Mouse (Mus musculus) CH12.LX (cell line): Measurements from ENCODE around the gene Lpar1. TPM values are rescaled to one million over a fixed set of nuclear protein-coding genes. Genes with fewer than 3 reads are reported as not detected.

Experiments
- DNase-seq: peaks from one replicate; pipeline ENCODE4 v3.0.0-alpha.2; 2013; ENCODE audit errors: extremely low read depth
- H3K27ac ChIP-seq: 2 replicates; pipeline ENCODE4 v1.5.1; 2012; ENCODE audit warnings: low read depth, mild to moderate bottlenecking, control low read depth, moderate library complexity; ENCODE audit not compliant: insufficient read depth
- H3K27me3 ChIP-seq: replicated peaks from 2 replicates; pipeline ENCODE3; 2012; ENCODE audit warnings: inconsistent platforms
- H3K36me3 ChIP-seq, 2 experiments: replicated peaks in 1 of 2; 2 replicates each; pipeline versions ENCODE3 to v1.6.1; 2012; ENCODE audit warnings: inconsistent platforms in 1 of 2, low read length in 1 of 2, mild to moderate bottlenecking in 1 of 2, mixed read lengths in 1 of 2, moderate library complexity in 1 of 2; ENCODE audit not compliant: control insufficient read depth in 1 of 2, insufficient read depth in 1 of 2
- H3K4me1 ChIP-seq, 2 experiments: 2 replicates each; pipeline ENCODE4 v1.6.1; 2012; ENCODE audit warnings: inconsistent platforms in 1 of 2, moderate library complexity in 1 of 2; ENCODE audit not compliant: insufficient read depth in 2 of 2, control insufficient read depth in 1 of 2
- H3K4me2 ChIP-seq: 2 replicates; pipeline ENCODE4 v1.6.1; 2012; ENCODE audit warnings: low read depth, mild to moderate bottlenecking, control low read depth; ENCODE audit not compliant: poor library complexity, insufficient read depth, severe bottlenecking
- H3K4me3 ChIP-seq, 3 experiments: fragments of 150-350 bp in 1 of 3; sonication (generic) in 1 of 3; replicated peaks in 1 of 3; 2 replicates each; pipeline versions ENCODE3 to v1.5.1; 2011 to 2012; ENCODE audit warnings: low read depth in 2 of 3, low read length in 2 of 3, mild to moderate bottlenecking in 2 of 3, moderate library complexity in 2 of 3, control low read depth in 1 of 3, improper control_type of control experiment in 1 of 3, inconsistent platforms in 1 of 3, mixed read lengths in 1 of 3; ENCODE audit not compliant: poor library complexity in 1 of 3
- H3K79me2 ChIP-seq: replicated peaks from 2 replicates; pipeline ENCODE4 v1.6.1; 2012; ENCODE audit warnings: mild to moderate bottlenecking, moderate library complexity; ENCODE audit not compliant: control insufficient read depth, poor library complexity, insufficient read depth, severe bottlenecking; ENCODE audit errors: extremely low read depth
- H3K9ac ChIP-seq: 2 replicates; pipeline ENCODE4 v1.6.1; 2012; ENCODE audit warnings: low read depth, mild to moderate bottlenecking, control low read depth, moderate library complexity; ENCODE audit not compliant: insufficient read depth
- H3K9me3 ChIP-seq: replicated peaks from 2 replicates; pipeline ENCODE3; 2012; ENCODE audit warnings: low read length, inconsistent platforms, mixed read lengths
- BHLHE40 ChIP-seq: IDR thresholded peaks from 2 replicates; pipeline ENCODE4 v1.6.1; 2011; ENCODE audit warnings: mild to moderate bottlenecking, low read depth, low read length, improper control_type of control experiment
- CHD1 ChIP-seq: IDR thresholded peaks from 2 replicates; pipeline ENCODE4 v1.6.1; 2012; ENCODE audit warnings: low read depth, low read length, improper control_type of control experiment, inconsistent platforms
- E2F4 ChIP-seq: IDR thresholded peaks from 2 replicates; pipeline ENCODE4 v1.6.1; 2011; ENCODE audit warnings: low read depth, low read length, improper control_type of control experiment; ENCODE audit not compliant: insufficient replicate concordance
- GABPA ChIP-seq: IDR thresholded peaks from 2 replicates; pipeline ENCODE4 v1.6.1; 2012; ENCODE audit warnings: low read depth, low read length, improper control_type of control experiment, inconsistent platforms; ENCODE audit not compliant: insufficient replicate concordance
- HCFC1 ChIP-seq: IDR thresholded peaks from 2 replicates; pipeline ENCODE4 v1.6.1; 2012; ENCODE audit warnings: low read depth, mild to moderate bottlenecking, inconsistent platforms, low read length, improper control_type of control experiment
- IRF4 ChIP-seq: IDR thresholded peaks from 2 replicates; pipeline ENCODE4 v1.6.1; 2014; ENCODE audit warnings: low read depth, mild to moderate bottlenecking, inconsistent platforms, low read length, improper control_type of control experiment
- KAT2A ChIP-seq: IDR thresholded peaks from 2 replicates; pipeline ENCODE4 v1.6.1; 2012; ENCODE audit warnings: low read length, improper control_type of control experiment, inconsistent platforms; ENCODE audit not compliant: insufficient replicate concordance
- MAZ ChIP-seq: IDR thresholded peaks from 2 replicates; pipeline ENCODE4 v1.6.1; 2012; ENCODE audit warnings: low read depth, mild to moderate bottlenecking, inconsistent platforms, low read length, improper control_type of control experiment, moderate library complexity
- MEF2A ChIP-seq: IDR thresholded peaks from 2 replicates; pipeline ENCODE4 v1.6.1; 2014; ENCODE audit warnings: low read depth, mild to moderate bottlenecking, inconsistent platforms, low read length, improper control_type of control experiment, borderline replicate concordance
- NELFE ChIP-seq: IDR thresholded peaks from 2 replicates; pipeline ENCODE4 v1.6.1; 2011; ENCODE audit warnings: low read depth, low read length, improper control_type of control experiment
- RCOR1 ChIP-seq: conservative IDR thresholded peaks from 2 replicates; pipeline ENCODE4 v1.6.1; 2012; ENCODE audit warnings: low read depth, mild to moderate bottlenecking, inconsistent platforms, low read length, improper control_type of control experiment
- TCF12 ChIP-seq: IDR thresholded peaks from 2 replicates; pipeline ENCODE4 v1.6.1; 2014; ENCODE audit warnings: low read depth, mild to moderate bottlenecking, inconsistent platforms, low read length, improper control_type of control experiment
- UBTF ChIP-seq: IDR thresholded peaks from 2 replicates; pipeline ENCODE4 v1.6.1; 2012; ENCODE audit warnings: low read depth, mild to moderate bottlenecking, inconsistent platforms, low read length, improper control_type of control experiment, moderate library complexity
- ZC3H11A ChIP-seq: IDR thresholded peaks from 2 replicates; pipeline ENCODE4 v1.6.1; 2012; ENCODE audit warnings: low read depth, mild to moderate bottlenecking, inconsistent platforms, low read length, improper control_type of control experiment
- ZMIZ1 ChIP-seq: IDR thresholded peaks from 2 replicates; pipeline ENCODE4 v1.6.1; 2012; ENCODE audit warnings: low read depth, mild to moderate bottlenecking, inconsistent platforms, low read length, improper control_type of control experiment
- dilution Hi-C: fragments of 300-500 bp; cut with MboI; formaldehyde crosslinking; loops from 2 replicates; pipeline ENCODE4 v1.14.3; 2020; ENCODE audit warnings: low sequenced_read_pairs; ENCODE audit not compliant: extremely low pct_unique_long_range_greater_than_20kb, extremely low pct_ligation_motif_present
- in situ Hi-C: fragments of 300-500 bp; cut with MboI; formaldehyde crosslinking; loops from 3 replicates; pipeline ENCODE4 v1.14.3; 2019; ENCODE audit warnings: low sequenced_read_pairs, low pct_ligation_motif_present, low pct_unique_long_range_greater_than_20kb, mixed read lengths
- polyA plus RNA-seq: library from polyadenylated mRNA; unstranded; fragments of >175 nt; gene quantifications from 2 replicates; pipeline ENCODE4 v1.2.1, GENCODE M21; 2012; ENCODE audit warnings: low read depth; ENCODE audit not compliant: insufficient read length
- total RNA-seq, 2 experiments: library from RNA; depleted of rRNA; stranded (reverse); fragments of 300-350 nt in 1 of 2; fragments of >200 nt in 1 of 2; gene quantifications; 2 replicates each; pipeline ENCODE4 v1.2.3; 2012 to 2014

Lpar1 gene
- total and polyA plus RNA-seq, 3 experiments: 0.04 TPM; not detected in 2

- dilution Hi-C loops (no loop called here), in situ Hi-C loops (no loop called here)
- DNase-seq: no peak
- H3K36me3 ChIP-seq: no peaks in the 10 kb centered on the region
- H3K9me3 ChIP-seq: no peaks in the 10 kb centered on the region
- H3K4me2 ChIP-seq: no peak overlapping the region
- H3K4me1 ChIP-seq: peaks cover 0 to 9% of the 10 kb centered on the region in 2 experiments; a peak in 1 of 4 replicates
- no peak overlapping the region for H3K4me3 ChIP-seq
- H3K79me2 ChIP-seq: no peaks in the 10 kb centered on the region
- no peak overlapping the region for H3K27ac ChIP-seq
- no peaks in the 10 kb centered on the region for H3K27me3 ChIP-seq
- no peak overlapping the region for H3K9ac ChIP-seq
- TF ChIP-seq CHD1: no peak
- no peak for TF ChIP-seq MEF2A
- no peak for TF ChIP-seq NELFE
- TF ChIP-seq GABPA: no peak
- no peak for TF ChIP-seq ZC3H11A
- TF ChIP-seq TCF12: no peak
- TF ChIP-seq HCFC1: no peak
- no peak for TF ChIP-seq KAT2A
- TF ChIP-seq IRF4: no peak
- no peak for TF ChIP-seq E2F4
- no peak for TF ChIP-seq RCOR1
Measured at GRCm38 (mm10) chr4:58465586-58465985, 88.1 kb downstream of the Lpar1 start.

- H3K4me1 ChIP-seq: peaks cover 0 to 4% of the 10 kb centered on the region in 2 experiments; a peak in 1 of 4 replicates
Measured at GRCm38 (mm10) chr4:58464390-58465164, 89.1 kb downstream of the Lpar1 start.

More at GRCm38 (mm10) chr4:58464390-58465164, 89.1 kb downstream of the Lpar1 start:
- no peak for DNase-seq
- no peaks in the 10 kb centered on the region for H3K79me2 ChIP-seq
- H3K9me3 ChIP-seq: no peaks in the 10 kb centered on the region
- H3K4me2 ChIP-seq: no peak overlapping the region
- H3K9ac ChIP-seq: no peak overlapping the region
- H3K27me3 ChIP-seq: no peaks in the 10 kb centered on the region
- dilution Hi-C loops: no loop called here
- no peak overlapping the region for H3K27ac ChIP-seq
- no peaks in the 10 kb centered on the region for H3K36me3 ChIP-seq
- in situ Hi-C loops: no loop called here
- TF ChIP-seq BHLHE40 (no peak), CHD1 (no peak), E2F4 (no peak), UBTF (no peak), ZMIZ1 (no peak), RCOR1 (no peak), MAZ (no peak), MEF2A (no peak)
- TF ChIP-seq, all 38 proteins: peak for 0
- H3K4me3 ChIP-seq: no peak overlapping the region
